Mouse (Mus musculus) C2C12 (cell line): ENCODE results near the gene Itgad.

ENCODE experiments used
- CTCF ChIP-seq: IDR thresholded peaks from one replicate; pipeline ENCODE4 v1.5.1; 2011; ENCODE audit not compliant: control insufficient read depth, insufficient read depth, insufficient read length
- MAX ChIP-seq: IDR thresholded peaks from one replicate; pipeline ENCODE4 v1.6.1; 2011; ENCODE audit warnings: mild to moderate bottlenecking, control low read depth
- MYOD1 ChIP-seq: IDR thresholded peaks from one replicate; pipeline ENCODE4 v1.6.1; 2011; ENCODE audit warnings: low read depth; ENCODE audit not compliant: control insufficient read depth, insufficient read length
- USF1 ChIP-seq: IDR thresholded peaks from one replicate; pipeline ENCODE4 v1.6.1; 2011; ENCODE audit warnings: low read depth, mild to moderate bottlenecking, control low read depth, moderate library complexity

- no peak for TF ChIP-seq CTCF
- no peak for TF ChIP-seq MAX
- no peak for TF ChIP-seq USF1
- TF ChIP-seq MYOD1 = no peak
These were observed 117.3 kb downstream of the Itgad start for GRCm38 (mm10) chr7:128271496-128271895.
